Mouse (Mus musculus): ENCODE data around the gene Fgf2.

The Fgf2 gene

DNA sequence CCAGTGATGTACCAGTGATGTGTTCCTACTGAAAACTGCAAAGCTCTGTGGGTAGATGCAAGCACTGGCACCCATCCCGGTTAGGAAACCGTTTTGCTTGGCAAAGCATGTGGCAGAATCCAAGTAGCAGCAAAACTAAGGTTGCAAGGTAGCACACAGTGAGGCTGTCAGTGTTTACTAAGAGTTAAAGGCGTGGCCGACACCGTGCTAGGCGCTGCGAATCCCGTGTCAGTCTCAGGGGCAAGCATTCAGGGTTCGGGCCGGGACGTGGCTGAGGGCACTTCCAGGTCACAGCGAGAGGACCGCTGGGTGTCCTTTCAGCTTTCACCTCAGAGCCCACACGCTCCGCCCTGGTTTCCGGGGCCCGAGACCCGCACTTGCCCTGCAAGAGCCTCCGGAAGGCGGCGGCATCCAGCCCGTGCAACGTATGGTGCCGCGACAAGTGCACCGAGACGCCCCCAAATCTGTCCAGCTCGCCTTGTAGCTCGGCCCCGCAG is 70.9 kb downstream of the Fgf2 start:
- DNase-seq, result no peak

DNA sequence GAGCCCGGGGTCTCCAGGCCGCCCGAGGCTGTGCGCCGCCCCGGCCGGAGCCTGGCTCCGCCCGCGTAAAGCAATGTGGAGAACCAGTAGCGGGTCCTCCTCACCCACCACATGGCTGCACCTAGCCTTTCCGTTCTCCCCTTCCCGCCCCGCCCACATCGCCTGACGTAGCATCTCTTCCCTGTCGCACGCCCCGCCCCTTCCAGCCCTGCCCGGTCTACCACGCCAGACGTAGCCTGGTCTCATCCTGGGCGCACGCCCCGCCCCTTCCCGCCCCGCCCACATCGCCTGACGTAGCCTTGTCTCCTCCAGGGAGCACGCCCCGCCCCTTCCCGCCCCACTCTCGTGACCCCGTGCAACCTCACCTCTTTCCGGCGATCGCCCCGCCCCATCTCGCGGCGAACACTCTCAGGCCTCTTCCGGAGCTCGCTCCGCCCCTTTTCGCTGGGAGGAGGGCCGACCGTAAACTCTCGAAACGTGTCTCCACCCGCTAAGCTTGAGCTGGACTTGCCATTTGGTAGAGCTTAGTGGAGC is 71.4 kb downstream of the Fgf2 start, which contains the start of gene Spata5:
Gene Spata5 (plus strand): TSS at position 439 of the 534 bp plus-strand sequence.
- peak; percentile 100 for DNase-seq

GRCm38 (mm10) chr3:37420072-37420471 is 71.9 kb downstream of the Fgf2 start, which contains the start of gene Nudt6:
Nudt6 (minus strand) TSS chr3:37420211.
- DNase-seq, result peak; percentile 99

GRCm38 (mm10) chr3:37420641-37421040 is 72.5 kb downstream of the Fgf2 start:
- DNase-seq, result no peak

- DNase-seq, result peak; percentile 16
These were observed 73.0 kb downstream of the Fgf2 start for GRCm38 (mm10) chr3:37421179-37421578.

DNA sequence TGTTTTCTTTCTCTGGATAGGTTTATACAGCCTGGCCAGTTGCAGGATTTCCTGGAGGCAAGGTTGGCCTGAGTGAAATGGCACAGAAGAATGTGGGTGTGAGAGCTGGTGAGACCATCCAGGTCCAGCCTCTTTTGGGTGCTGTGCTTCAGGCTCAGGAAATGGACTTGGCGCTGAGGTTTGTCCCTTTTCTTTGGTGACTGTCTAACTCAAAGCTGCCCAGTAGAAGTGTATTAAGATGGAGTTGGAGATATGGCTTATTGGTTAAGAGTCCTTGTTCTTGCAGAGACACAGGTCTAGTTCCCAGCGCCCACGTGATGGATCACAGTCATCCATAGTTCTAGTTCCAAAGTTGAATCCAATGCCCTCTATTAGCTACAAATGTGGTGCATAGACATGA is 77.9 kb downstream of the Fgf2 start:
- DNase-seq, result no peak

GRCm38 (mm10) chr3:37430359-37430758 is 82.2 kb downstream of the Fgf2 start:
- peak; percentile 64 for DNase-seq

DNA sequence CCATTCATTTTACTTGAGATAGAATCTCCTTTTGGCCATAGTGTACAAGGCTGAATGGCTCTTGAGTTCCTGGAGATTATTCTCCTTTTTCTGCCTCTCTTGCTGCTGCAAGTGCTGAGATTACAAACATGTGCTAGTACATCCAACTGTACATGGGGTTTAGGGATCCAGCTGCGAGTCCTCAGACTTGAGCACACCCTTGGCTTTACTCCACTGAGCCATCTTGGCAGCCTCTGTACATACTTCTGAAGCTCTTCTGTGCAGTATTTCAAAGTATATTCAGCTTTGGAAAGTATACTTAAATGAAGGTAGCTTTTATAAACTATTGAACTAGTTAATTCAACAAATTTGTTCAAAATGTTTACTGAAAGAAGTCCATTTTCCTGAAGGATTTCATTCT is 91.6 kb downstream of the Fgf2 start:
- DNase-seq, result no peak

- DNase-seq, result no peak
These were observed 95.3 kb downstream of the Fgf2 start for GRCm38 (mm10) chr3:37443409-37443808.

GRCm38 (mm10) chr3:37455992-37456391 is 107.8 kb downstream of the Fgf2 start:
- DNase-seq, result no peak

Measured in heart, adult 11 months (tissue).